Mouse (Mus musculus) adrenal gland, adult 8-10 months (tissue): Measurements from ENCODE around the gene Naif1. TPM values are rescaled to one million over a fixed set of nuclear protein-coding genes. Genes with fewer than 3 reads are reported as not detected.

Experiments used
- DNase-seq: peaks from one replicate; pipeline ENCODE4 v3.0.0; 2022
- total RNA-seq, 4 experiments: library from RNA; stranded (reverse); gene quantifications; 2 replicates each; pipeline ENCODE4 v1.2.4; 2022

Gene Naif1
- total RNA-seq, 4 experiments from 2014 or later: 4.2 to 5.5 (median 5.0) TPM

DNA sequence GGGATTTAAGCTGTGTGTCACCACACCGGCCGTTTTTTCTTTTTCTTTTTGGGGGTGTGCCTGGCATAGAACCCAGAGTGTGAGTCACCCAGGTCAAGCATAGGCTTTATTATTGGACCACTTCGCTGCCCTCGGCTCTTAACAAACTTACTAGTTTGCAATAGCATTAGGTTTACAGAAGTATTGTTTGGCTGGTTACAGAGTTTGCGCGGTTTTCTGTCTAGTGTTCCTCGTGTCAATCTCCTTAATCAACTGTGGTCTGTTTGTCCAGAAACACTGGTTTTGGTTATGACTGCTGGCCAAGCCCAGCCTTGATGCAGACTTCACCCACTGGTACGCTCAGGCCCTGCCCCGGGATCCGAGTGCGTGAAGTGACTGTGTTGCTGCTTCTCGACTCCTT is 52.6 kb downstream of the Naif1 start:
- no peak for DNase-seq

DNA sequence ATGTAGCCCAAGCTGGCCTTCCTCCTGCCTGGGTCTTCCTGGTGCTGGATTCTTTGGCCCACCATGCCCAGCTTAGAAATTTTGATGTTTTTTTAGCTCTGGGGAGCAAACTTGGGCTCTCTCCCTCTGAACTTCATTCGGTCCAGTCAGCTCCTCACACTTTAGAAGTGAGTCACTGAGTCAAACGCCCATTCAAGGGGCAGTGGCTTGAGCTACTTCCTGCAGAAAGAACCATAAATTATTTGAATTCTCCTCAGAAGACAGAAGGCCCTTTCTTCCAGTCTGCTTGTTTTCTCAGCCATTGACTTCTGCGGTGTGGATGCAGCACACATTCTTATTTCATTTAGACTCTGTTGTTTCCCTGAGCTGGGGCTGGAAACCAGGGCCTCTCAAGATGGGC is 53.3 kb downstream of the Naif1 start:
- no peak for DNase-seq

DNA sequence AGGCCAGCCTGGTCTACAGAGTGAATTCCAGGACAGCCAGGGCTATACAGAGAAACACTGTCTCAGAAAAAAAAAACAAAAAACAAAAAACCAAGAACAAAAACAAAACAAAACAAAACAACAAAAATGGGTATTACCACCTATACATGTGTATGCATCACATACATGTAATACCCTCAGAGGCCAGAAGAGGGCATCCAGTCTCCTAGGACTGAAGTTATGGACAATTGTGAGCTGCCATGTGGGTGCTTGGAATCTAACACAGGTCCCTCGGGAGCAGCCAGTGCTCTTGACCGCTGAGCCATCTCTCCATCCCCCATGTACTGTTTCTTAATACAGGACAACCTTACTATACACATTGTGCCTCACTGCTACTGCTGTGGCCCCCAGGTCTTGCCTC is 55.3 kb downstream of the Naif1 start:
- DNase-seq: no peak

Other genes starting within 250 kb of the Naif1 start
- 10 to 100 TPM; 33.1 to 46.2 (median 38.4) TPM for gene Pomt1, start 213.9 kb upstream of the Naif1 start, total RNA-seq
- gene Uck1, start 190.3 kb upstream of the Naif1 start, total RNA-seq: 100 to 1,000 TPM; 114 to 126 (median 125) TPM
- gene Golga2, start 163.1 kb upstream of the Naif1 start, total RNA-seq: 10 to 100 TPM; 68.4 to 97.0 (median 84.9) TPM
- gene Swi5, start 162.4 kb upstream of the Naif1 start, total RNA-seq: 100 to 1,000 TPM; 263 to 285 (median 273) TPM
- gene Ciz1, start 98.1 kb upstream of the Naif1 start, total RNA-seq: 100 to 1,000 TPM in 1 of 4 experiments, 10 to 100 TPM in 3; 71.6 to 115 (median 85.4) TPM
- gene Dnm1, start 97.1 kb upstream of the Naif1 start, total RNA-seq: 10 to 100 TPM; 23.2 to 50.0 (median 34.4) TPM
- gene 1110008P14Rik, start 68.5 kb upstream of the Naif1 start, total RNA-seq: 100 to 1,000 TPM; 120 to 179 (median 148) TPM
- gene Lcn2, start 62.2 kb upstream of the Naif1 start, total RNA-seq: 1 to 10 TPM in 2 of 4 experiments, under 1 TPM in 2; 0.32 to 3.7 (median 1.3) TPM
- 10 to 100 TPM; 42.2 to 52.5 (median 51.1) TPM for gene Ptges2, start 54.6 kb upstream of the Naif1 start, total RNA-seq
- gene Slc25a25, start 988 bp downstream of the Naif1 start, total RNA-seq: 10 to 100 TPM; 17.9 to 79.8 (median 27.3) TPM
- gene Fam102a, start 84.9 kb downstream of the Naif1 start, total RNA-seq: 10 to 100 TPM; 39.5 to 50.2 (median 47.2) TPM
- 10 to 100 TPM; 57.1 to 68.1 (median 62.4) TPM for gene Dpm2, start 120.4 kb downstream of the Naif1 start, total RNA-seq
- gene Pip5kl1, start 124.3 kb downstream of the Naif1 start, total RNA-seq: under 1 TPM in 1 of 4 experiments, not detected in 3; 0.46 TPM
- not detected for gene 9430097D07Rik, start 125.2 kb downstream of the Naif1 start, total RNA-seq
- 10 to 100 TPM in 3 of 4 experiments, 1 to 10 TPM in 1; 8.5 to 18.9 (median 13.8) TPM for gene St6galnac4, start 136.6 kb downstream of the Naif1 start, total RNA-seq
- gene St6galnac6, start 149.3 kb downstream of the Naif1 start, total RNA-seq: 10 to 100 TPM; 42.7 to 61.4 (median 51.8) TPM
- 10 to 100 TPM; 24.1 to 57.3 (median 40.1) TPM for gene Ak1, start 171.3 kb downstream of the Naif1 start, total RNA-seq
- 100 to 1,000 TPM in 3 of 4 experiments, 10 to 100 TPM in 1; 96.0 to 134 (median 120) TPM for gene Eng, start 196.1 kb downstream of the Naif1 start, total RNA-seq